Mouse (Mus musculus) intestine, postnatal 0 days (tissue): ENCODE measurements around the gene Fam229b. TPM values are rescaled to one million over a fixed set of nuclear protein-coding genes. Genes with fewer than 3 reads are reported as not detected.
A peak's percentile ranks its signal among the peaks of the same experiment; 100 is the strongest.

Source experiments
- ATAC-seq: fragments of 200-750 bp; cut with Nextera tagmentation; 2 replicates; pipeline ENCODE4 v1.8.0; 2017; ENCODE audit warnings: mild to moderate bottlenecking, moderate TSS enrichment, moderate library complexity
- H3K27ac ChIP-seq: fragments of 300-500 bp; sonication (generic); 2 replicates; pipeline ENCODE4 v1.5.1; 2014; ENCODE audit warnings: mild to moderate bottlenecking, low read depth, low read length, moderate library complexity
- H3K27me3 ChIP-seq: fragments of 300-500 bp; sonication (generic); replicated peaks from 2 replicates; pipeline ENCODE4 v1.6.1; 2014; ENCODE audit warnings: low read length, mixed read lengths; ENCODE audit not compliant: control insufficient read depth, insufficient read depth
- H3K36me3 ChIP-seq: fragments of 300-500 bp; sonication (generic); 2 replicates; pipeline ENCODE4 v1.6.1; 2014; ENCODE audit warnings: mild to moderate bottlenecking, moderate library complexity; ENCODE audit not compliant: control insufficient read depth, insufficient read depth
- H3K4me1 ChIP-seq: fragments of 300-500 bp; sonication (generic); replicated peaks from 2 replicates; pipeline ENCODE4 v1.6.1; 2014; ENCODE audit warnings: antibody characterized with exemption, low read length, mixed read lengths; ENCODE audit not compliant: control insufficient read depth, insufficient read depth
- H3K4me2 ChIP-seq: fragments of 300-500 bp; sonication (generic); replicated peaks from 2 replicates; pipeline ENCODE4 v1.6.1; 2014; ENCODE audit warnings: low read depth, mild to moderate bottlenecking, moderate library complexity
- H3K4me3 ChIP-seq: fragments of 300-500 bp; sonication (generic); 2 replicates; pipeline ENCODE4 v1.5.1; 2014; ENCODE audit warnings: low read depth, low read length
- H3K9ac ChIP-seq: fragments of 300-500 bp; sonication (generic); 2 replicates; pipeline ENCODE4 v1.6.1; 2014; ENCODE audit warnings: mild to moderate bottlenecking, low read depth, low read length
- H3K9me3 ChIP-seq: fragments of 300-500 bp; sonication (generic); 2 replicates; pipeline ENCODE4 v1.6.1; 2016; ENCODE audit warnings: mixed run types; ENCODE audit not compliant: control insufficient read depth
- CTCF ChIP-seq: sonication (generic); IDR thresholded peaks from 2 replicates; pipeline ENCODE4 v1.5.1; 2016; ENCODE audit warnings: low read depth, mild to moderate bottlenecking, control low read depth, antibody characterized with exemption, moderate library complexity
- WGBS: fragments of 180-500 bp; shearing (Covaris S2); extraction: QIAGEN DNeasy Blood & Tissue Kit; methylation state at CpG from one replicate; pipeline ENCODE4 v1.1.7; 2014; 5-methylcytosine and 5-hydroxymethylcytosine counted together
- polyA plus RNA-seq: library from polyadenylated mRNA; unstranded; fragments of >200 nt; fragmentation: Nextera tagmentation; extraction: Ambion mirVana; gene quantifications from 2 replicates; pipeline ENCODE4 v1.2.1, GENCODE M21; 2015

The Fam229b gene
- polyA plus RNA-seq, 1 experiment from 2014 or later, result 2.6 TPM

DNA sequence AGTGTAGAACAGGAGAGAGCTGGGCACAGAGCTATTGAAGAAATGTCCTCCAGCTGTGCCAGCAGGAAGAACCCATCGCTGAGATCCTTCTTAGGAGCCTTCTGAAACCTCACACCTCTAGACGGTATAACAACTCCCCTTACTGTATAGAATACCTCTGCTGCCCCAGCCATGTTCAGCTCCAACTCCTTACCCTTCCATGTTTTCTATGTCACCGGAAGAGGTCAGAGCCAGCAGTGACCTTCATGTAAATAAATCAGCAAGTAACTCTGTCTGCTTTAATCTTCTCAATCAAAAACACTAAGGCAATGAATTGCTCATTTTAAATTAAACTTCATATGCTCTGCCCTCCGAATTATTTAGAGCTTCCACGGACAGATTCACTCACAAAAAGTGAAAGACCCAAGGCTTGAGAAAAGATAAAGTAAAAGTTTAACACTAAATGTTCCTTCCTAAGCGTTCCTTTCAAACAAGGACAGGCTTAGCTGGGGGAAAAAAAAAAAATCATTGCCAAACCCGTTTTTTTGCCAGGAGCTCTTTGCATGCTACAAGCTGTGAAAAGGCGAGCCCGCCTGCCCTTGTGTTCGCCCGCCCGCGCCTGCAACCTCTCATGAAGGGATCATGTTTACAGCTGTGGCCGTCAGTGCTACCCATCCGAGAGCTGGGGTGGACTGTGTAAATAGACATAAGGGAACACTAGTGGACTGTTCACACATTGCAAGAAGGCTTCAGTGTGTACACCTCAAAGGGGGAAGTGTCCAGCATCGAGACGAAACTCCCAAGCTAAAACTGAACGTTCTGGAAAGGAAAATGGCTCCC, 29.2 kb upstream of the Fam229b start:
- Histone ChIP-seq H3K9ac (no peak overlapping the region), H3K4me2 (peak overlapping the region; percentile 43; the same call in 1 of the 2 replicates), H3K27ac (no peak overlapping the region), H3K9me3 (no peaks in the 10 kb centered on the region), H3K36me3 (no peaks in the 10 kb centered on the region), H3K4me3 (no peak overlapping the region), H3K27me3 (no peaks in the 10 kb centered on the region), H3K4me1 (no peaks in the 10 kb centered on the region)
- no peak for TF ChIP-seq CTCF
- no peak for ATAC-seq
- 28% methylated on average over 18 of the region's 18 CpGs for WGBS

- no peaks in the 10 kb centered on the region for H3K9me3 ChIP-seq
- H3K27ac ChIP-seq, result no peak overlapping the region
- no peak for ATAC-seq
- WGBS, result 92% methylated on average over 1 of the region's 1 CpGs
- H3K9ac ChIP-seq, result no peak overlapping the region
- H3K4me1 ChIP-seq, result no peaks in the 10 kb centered on the region
- no peak overlapping the region for H3K4me2 ChIP-seq
- H3K4me3 ChIP-seq, result no peak overlapping the region
- H3K27me3 ChIP-seq, result no peaks in the 10 kb centered on the region
- TF ChIP-seq CTCF, result no peak
- H3K36me3 ChIP-seq, result no peaks in the 10 kb centered on the region
These were observed 27.7 kb upstream of the Fam229b start for GRCm38 (mm10) chr10:39161406-39161805.

- WGBS, result 65% methylated on average over 12 of the region's 12 CpGs
- Histone ChIP-seq H3K36me3 (no peaks in the 10 kb centered on the region), H3K9me3 (no peaks in the 10 kb centered on the region), H3K27ac (no peak overlapping the region), H3K4me3 (no peak overlapping the region), H3K4me2 (no peak overlapping the region), H3K27me3 (no peaks in the 10 kb centered on the region), H3K9ac (no peak overlapping the region), H3K4me1 (no peaks in the 10 kb centered on the region)
- ATAC-seq, result no peak
- 0 out of 2 replicates have a peak, but pooled peaks have one; percentile 26 for TF ChIP-seq CTCF
These were observed 24.6 kb upstream of the Fam229b start for GRCm38 (mm10) chr10:39158306-39158705.

DNA sequence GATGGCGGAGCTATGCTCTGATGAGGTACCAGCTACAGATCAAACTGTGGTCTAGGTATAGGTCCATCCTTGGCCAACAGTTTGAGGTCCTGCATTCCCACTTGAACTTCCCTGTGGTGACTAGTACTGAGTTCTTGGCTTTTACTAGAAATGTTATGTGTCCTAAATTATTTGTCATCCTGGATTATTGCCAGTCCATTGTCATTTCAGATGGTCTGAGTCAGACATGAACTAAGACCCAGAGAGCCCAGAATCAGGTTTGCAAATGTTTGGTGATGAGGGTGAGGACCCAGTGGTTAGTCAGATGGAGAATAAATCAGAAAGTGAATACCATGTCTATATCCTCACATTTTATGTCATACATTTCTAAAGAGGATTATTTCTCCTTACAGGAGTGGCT, 23.6 kb upstream of the Fam229b start:
- no peak overlapping the region for H3K4me3 ChIP-seq
- H3K9me3 ChIP-seq, result no peaks in the 10 kb centered on the region
- ATAC-seq, result no peak
- no peak overlapping the region for H3K4me2 ChIP-seq
- WGBS, result 100% methylated on average over 1 of the region's 1 CpGs
- no peaks in the 10 kb centered on the region for H3K27me3 ChIP-seq
- H3K4me1 ChIP-seq, result no peaks in the 10 kb centered on the region
- no peak for TF ChIP-seq CTCF
- H3K36me3 ChIP-seq, result no peaks in the 10 kb centered on the region
- no peak overlapping the region for H3K27ac ChIP-seq
- no peak overlapping the region for H3K9ac ChIP-seq

DNA sequence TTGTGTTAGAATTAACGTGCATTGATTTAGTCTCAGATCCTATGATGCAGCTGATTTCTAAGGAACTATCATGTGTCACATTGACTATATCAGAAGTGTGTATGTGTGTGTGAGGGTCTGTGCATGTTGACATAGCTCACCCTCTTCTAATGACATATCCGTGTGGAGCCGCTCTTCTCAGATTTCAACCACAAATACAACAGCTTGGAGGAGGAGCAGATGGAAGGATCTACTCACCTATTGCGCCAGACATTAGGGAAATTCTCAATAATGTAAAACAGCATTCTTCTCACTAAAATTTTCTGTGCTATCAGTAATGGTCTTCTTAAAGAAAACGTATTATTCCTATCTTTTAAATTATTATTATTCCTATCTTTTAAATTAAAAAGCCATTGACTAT, 23.0 kb upstream of the Fam229b start:
- 86% methylated on average over 5 of the region's 5 CpGs for WGBS
- H3K9ac ChIP-seq, result no peak overlapping the region
- ATAC-seq, result no peak

GRCm38 (mm10) chr10:39142216-39142615, 8.5 kb upstream of the Fam229b start:
- 91% methylated on average over 12 of the region's 12 CpGs for WGBS
- H3K36me3 ChIP-seq, result peaks cover 33% of the 10 kb centered on the region
- ATAC-seq, result no peak
- no peaks in the 10 kb centered on the region for H3K27me3 ChIP-seq
- H3K9ac ChIP-seq, result no peak overlapping the region
- TF ChIP-seq CTCF, result no peak
- H3K9me3 ChIP-seq, result no peaks in the 10 kb centered on the region
- H3K4me1 ChIP-seq, result no peaks in the 10 kb centered on the region
- no peak overlapping the region for H3K4me2 ChIP-seq
- H3K4me3 ChIP-seq, result no peak overlapping the region
- no peak overlapping the region for H3K27ac ChIP-seq

More for the DNA sequence above, 23.0 kb upstream of the Fam229b start:
- no peak for TF ChIP-seq CTCF
- Histone ChIP-seq H3K4me1 (no peaks in the 10 kb centered on the region), H3K27ac (no peak overlapping the region), H3K4me2 (no peak overlapping the region), H3K27me3 (no peaks in the 10 kb centered on the region), H3K36me3 (no peaks in the 10 kb centered on the region), H3K4me3 (no peak overlapping the region), H3K9me3 (no peaks in the 10 kb centered on the region)
